In the genomic region with DNA sequence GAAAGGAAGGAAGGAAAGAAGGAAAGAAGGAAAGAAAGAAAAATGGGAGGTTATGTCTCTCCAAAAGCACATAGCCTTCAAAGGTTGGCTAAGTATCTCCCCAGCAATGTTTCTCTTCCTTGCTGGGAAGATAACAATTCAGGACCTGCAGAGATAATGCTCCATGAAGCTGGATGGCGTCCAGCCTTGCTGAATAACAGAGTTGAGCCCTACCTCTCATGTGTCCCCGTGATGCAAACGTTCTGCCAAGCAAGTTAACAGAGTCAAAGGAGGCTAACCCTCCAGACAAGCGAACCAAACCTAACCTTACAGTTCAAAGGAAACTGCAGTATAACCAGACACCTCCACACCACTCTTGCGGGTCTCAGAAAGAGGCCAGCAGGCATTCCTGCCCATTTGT, we compare ENCODE assay signal across 33 mouse cellular contexts.
DNase-seq lines count a peak whose midpoint lies in the region; ATAC-seq lines count a peak whose summit lies in the region.
"Had no signal": no experiment of that assay in that cellular context is flagged by ENCODE, and none has a peak within 500 bp of the region (broad histone marks: within the 10 kb centered on the region; RNA-seq: fewer than 3 reads in every experiment).

No protein-coding gene starts in this region.

- H3K27ac ChIP-seq in embryonic facial prominence, embryonic 14.5 days (replicated peaks; ENCODE audit: low read depth, low read length) = no peak overlapping the region
- no peak overlapping the region for H3K27ac ChIP-seq in embryonic facial prominence, embryonic 10.5 days (replicated peaks)
- H3K27ac ChIP-seq: embryonic facial prominence, embryonic 12.5 days; forebrain, embryonic 10.5 days; forebrain, embryonic 15.5 days; heart, embryonic 13.5 days; hindbrain, embryonic 12.5 days; kidney, postnatal 0 days; limb, embryonic 10.5 days; limb, embryonic 15.5 days; liver, embryonic 13.5 days; midbrain, embryonic 15.5 days; neural tube, embryonic 15.5 days; stomach, postnatal 0 days had no signal

- no peak overlapping the region for H3K4me2 ChIP-seq in embryonic facial prominence, embryonic 14.5 days (ENCODE audit: low read depth, low read length)
- H3K4me2 ChIP-seq: embryonic facial prominence, embryonic 12.5 days; forebrain, embryonic 15.5 days; heart, embryonic 13.5 days; hindbrain, embryonic 12.5 days; limb, embryonic 15.5 days; liver, embryonic 13.5 days; midbrain, embryonic 15.5 days; neural tube, embryonic 15.5 days had no signal

- no peak overlapping the region for H3K9ac ChIP-seq in embryonic facial prominence, embryonic 14.5 days (ENCODE audit: low read depth, low read length)
- H3K9ac ChIP-seq: embryonic facial prominence, embryonic 12.5 days; forebrain, embryonic 15.5 days; heart, embryonic 13.5 days; hindbrain, embryonic 12.5 days; limb, embryonic 15.5 days; liver, embryonic 13.5 days; midbrain, embryonic 15.5 days; neural tube, embryonic 15.5 days had no signal

- WGBS in embryonic facial prominence, embryonic 14.5 days = 59% methylated on average over 5 of the region's 5 CpGs
- whole genome bisulfite sequencing in embryonic facial prominence, embryonic 10.5 days = 73% methylated on average over 5 of the region's 5 CpGs

- DNase-seq in embryonic facial prominence, embryonic 14.5 days (ENCODE audit: low spot score) = peak; percentile 17
- no peak for DNase-seq in embryonic facial prominence, embryonic 10.5 days (ENCODE audit: low spot score)
- peak; percentile 18 for DNase-seq in testis, postnatal 14 days (ENCODE audit: low spot score)
- no peak for DNase-seq in testis, postnatal 10 days (ENCODE audit: low spot score)
- peak; percentile 54 to 66 for DNase-seq in adrenal gland, postnatal 36 days
- DNase-seq in thymus, postnatal 25 days = no peak
- DNase-seq: B cell, adult 2 months; cerebellum, adult 8-10 months; cerebellum, postnatal 25 days; gastrocnemius, postnatal 25 days; heart, adult 18-20 months; heart, postnatal 36 days; kidney, adult 8-10 months; layer of hippocampus, postnatal 36 days; liver, embryonic 13.5 days; lung, postnatal 4 days; right cerebral cortex, adult 18-20 months; right cerebral cortex, postnatal 4 days had no signal

- ATAC-seq in embryonic facial prominence, embryonic 14.5 days (ENCODE audit: low read depth) = no peak
- ATAC-seq in activated CD4-positive, CD25-positive, alpha-beta regulatory T cell, adult 4 months = no peak
- ATAC-seq: forebrain, embryonic 15.5 days; intestine, embryonic 16.5 days; lung, postnatal 0 days; midbrain, embryonic 15.5 days; Patski had no signal

- no peaks in the 10 kb centered on the region for H3K27me3 ChIP-seq in embryonic facial prominence, embryonic 14.5 days (replicated peaks; ENCODE audit: control insufficient read depth, insufficient read depth, low read length)
- H3K27me3 ChIP-seq in embryonic facial prominence, embryonic 10.5 days (replicated peaks; ENCODE audit: low read depth, poor library complexity, severe bottlenecking) = peaks cover 22% of the 10 kb centered on the region
- H3K27me3 ChIP-seq: embryonic facial prominence, embryonic 12.5 days; forebrain, embryonic 15.5 days; heart, embryonic 13.5 days; limb, embryonic 15.5 days; liver, embryonic 13.5 days; midbrain, embryonic 15.5 days; neural tube, embryonic 15.5 days had no signal

- H3K9me3 ChIP-seq in embryonic facial prominence, embryonic 14.5 days (ENCODE audit: control insufficient read depth, low read length) = no peaks in the 10 kb centered on the region
- H3K9me3 ChIP-seq in embryonic facial prominence, embryonic 10.5 days = no peaks in the 10 kb centered on the region
- H3K9me3 ChIP-seq: embryonic facial prominence, embryonic 12.5 days; forebrain, embryonic 10.5 days; forebrain, embryonic 15.5 days; heart, embryonic 13.5 days; hindbrain, embryonic 12.5 days; limb, embryonic 10.5 days; limb, embryonic 15.5 days; liver, embryonic 13.5 days; midbrain, embryonic 15.5 days; neural tube, embryonic 15.5 days had no signal

- no peaks in the 10 kb centered on the region for H3K4me1 ChIP-seq in embryonic facial prominence, embryonic 14.5 days (ENCODE audit: control insufficient read depth, insufficient read depth, low read length)
- peaks cover 14% of the 10 kb centered on the region for H3K4me1 ChIP-seq in embryonic facial prominence, embryonic 10.5 days
- H3K4me1 ChIP-seq: forebrain, embryonic 15.5 days; liver, embryonic 13.5 days; midbrain, embryonic 15.5 days; neural tube, embryonic 15.5 days had no signal

- no peak overlapping the region for H3K4me3 ChIP-seq in embryonic facial prominence, embryonic 14.5 days (ENCODE audit: low read depth, low read length)
- no peak overlapping the region for H3K4me3 ChIP-seq in embryonic facial prominence, embryonic 10.5 days
- H3K4me3 ChIP-seq: embryonic facial prominence, embryonic 12.5 days; forebrain, embryonic 10.5 days; forebrain, embryonic 15.5 days; heart, embryonic 13.5 days; hindbrain, embryonic 12.5 days; limb, embryonic 10.5 days; limb, embryonic 15.5 days; liver, embryonic 13.5 days; midbrain, embryonic 15.5 days; neural tube, embryonic 15.5 days had no signal

- no peaks in the 10 kb centered on the region for H3K36me3 ChIP-seq in embryonic facial prominence, embryonic 14.5 days (ENCODE audit: control insufficient read depth, insufficient read depth, low read length)
- no peaks in the 10 kb centered on the region for H3K36me3 ChIP-seq in embryonic facial prominence, embryonic 10.5 days (replicated peaks)
- H3K36me3 ChIP-seq: embryonic facial prominence, embryonic 12.5 days; forebrain, embryonic 10.5 days; forebrain, embryonic 15.5 days; heart, embryonic 13.5 days; hindbrain, embryonic 12.5 days; limb, embryonic 10.5 days; limb, embryonic 15.5 days; liver, embryonic 13.5 days; midbrain, embryonic 15.5 days; neural tube, embryonic 15.5 days had no signal

Comparison
In these comparisons a context has a peak if more than half of its experiments do, and no peak if none do; other contexts are left out.
1. DNase-seq: peak in embryonic facial prominence, embryonic 14.5 days (single experiment), testis, postnatal 14 days (single experiment) and adrenal gland, postnatal 36 days (2 of 2); none in embryonic facial prominence, embryonic 10.5 days (single experiment), testis, postnatal 10 days (single experiment) and thymus, postnatal 25 days (single experiment).